Mouse (Mus musculus) heart, postnatal 14 days (tissue): ENCODE results near the gene Pkd1l2. TPM values are rescaled to one million over a fixed set of nuclear protein-coding genes. Genes with fewer than 3 reads are reported as not detected.

Experiments used
- DNase-seq, 2 experiments: peaks; one replicate each; pipeline ENCODE4 v3.0.0; 2021 to 2022
- intact Hi-C: fragments of 180-260 bp; cut with DNase I; formaldehyde crosslinking; loops from one replicate; pipeline ENCODE4 v1.15.1; 2025
- total RNA-seq, 2 experiments: library from RNA; stranded (reverse); gene quantifications; 2 replicates each; pipeline ENCODE4 v1.2.3; 2021

The Pkd1l2 gene
- total RNA-seq, 2 experiments from 2014 or later, result not detected

DNA sequence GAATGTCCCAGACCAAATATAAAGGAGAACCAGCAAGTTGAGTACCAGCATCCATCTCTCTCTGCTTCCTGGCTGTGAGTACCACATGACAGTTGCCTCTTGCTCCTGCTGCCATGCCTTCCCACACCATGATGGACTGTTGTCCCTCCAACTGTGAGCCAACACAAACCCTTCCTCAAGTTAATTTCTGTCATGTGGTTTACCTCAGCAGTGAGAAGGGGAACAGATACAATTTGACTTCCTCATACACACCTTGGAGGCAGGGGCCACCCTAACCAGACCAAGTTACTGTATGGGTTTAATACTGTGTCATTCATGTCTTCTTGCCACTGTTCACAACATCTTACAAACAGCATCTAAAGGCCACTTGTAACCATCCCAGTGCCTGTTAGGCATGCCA is 4.8 kb upstream of the Pkd1l2 start:
- DNase-seq, result no peak
- intact Hi-C loops, result no loop called here

DNA sequence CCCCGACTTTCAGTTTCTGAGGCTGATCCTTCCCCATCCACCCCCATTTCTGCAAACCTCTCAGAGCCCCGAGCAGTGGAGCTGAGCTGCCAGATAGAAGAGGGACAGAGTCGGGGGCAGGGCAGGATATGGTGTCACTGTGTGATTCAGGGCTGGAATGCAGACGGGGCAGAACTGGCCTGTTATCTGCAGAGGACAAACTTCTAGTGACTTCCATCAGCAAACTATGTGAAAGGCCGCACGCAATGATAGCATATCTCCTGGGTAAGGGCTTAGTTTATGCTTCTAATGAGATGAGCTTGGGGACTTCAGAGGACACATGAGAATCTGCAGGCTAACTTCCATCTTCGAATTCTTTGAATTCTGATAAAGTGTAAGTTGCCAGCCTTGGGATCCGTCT is 3.3 kb upstream of the Pkd1l2 start:
- peak in 1 of 2 experiments; percentile 32 for DNase-seq

DNA sequence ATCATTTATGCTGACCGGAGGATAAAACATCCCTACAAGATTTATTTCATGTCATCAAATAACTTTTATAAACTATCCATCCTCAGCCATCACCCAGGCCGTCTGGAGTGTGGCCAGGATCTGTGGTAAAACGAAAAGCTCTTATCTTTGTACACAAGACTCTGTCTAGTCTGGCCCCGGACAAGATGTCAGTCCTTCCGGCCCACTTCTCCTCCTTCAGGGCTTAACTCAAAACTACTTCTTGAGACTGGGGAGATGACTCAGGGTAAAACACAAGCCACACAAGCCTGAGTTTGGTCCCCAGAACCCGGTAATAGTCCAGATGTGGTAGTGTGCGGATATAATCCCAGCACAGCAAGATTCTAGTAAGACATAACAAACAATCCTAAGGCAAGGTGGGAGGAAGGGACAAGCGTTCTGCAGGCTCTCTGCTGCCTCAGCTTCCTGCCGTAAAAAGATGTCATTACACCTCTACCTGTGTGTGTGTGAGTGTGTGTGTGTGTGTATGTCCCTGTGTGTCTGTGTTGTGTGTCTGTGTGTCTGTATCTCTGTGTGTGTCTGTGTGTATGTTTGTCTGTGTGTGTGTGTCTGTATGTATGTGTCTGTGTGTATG is 804 bp upstream of the Pkd1l2 start:
- intact Hi-C loops, result no loop called here
- DNase-seq, result no peak

More for the DNA sequence above, 3.3 kb upstream of the Pkd1l2 start:
- intact Hi-C loops, result no loop called here

DNA sequence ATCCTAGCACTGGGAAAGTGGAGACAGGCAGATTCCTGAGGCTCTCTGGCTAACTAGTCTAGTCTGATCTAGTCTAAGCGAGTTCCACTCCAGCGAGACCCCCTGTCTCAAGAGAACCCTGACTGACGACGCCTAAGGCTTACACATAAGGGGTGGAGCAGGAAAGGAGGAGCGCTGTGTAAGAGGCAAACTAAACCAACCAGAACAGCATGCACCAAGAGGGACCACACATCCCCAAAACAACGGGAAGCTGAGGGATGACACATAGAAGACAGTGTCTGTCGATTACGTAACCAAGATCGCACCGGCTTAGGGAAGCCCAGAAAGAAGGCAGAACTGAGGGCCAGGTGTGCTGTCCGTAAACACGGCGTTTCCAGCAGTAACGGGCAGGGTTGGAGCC is 2.6 kb downstream of the Pkd1l2 start:
- no peak for DNase-seq
- intact Hi-C loops, result no loop called here

DNA sequence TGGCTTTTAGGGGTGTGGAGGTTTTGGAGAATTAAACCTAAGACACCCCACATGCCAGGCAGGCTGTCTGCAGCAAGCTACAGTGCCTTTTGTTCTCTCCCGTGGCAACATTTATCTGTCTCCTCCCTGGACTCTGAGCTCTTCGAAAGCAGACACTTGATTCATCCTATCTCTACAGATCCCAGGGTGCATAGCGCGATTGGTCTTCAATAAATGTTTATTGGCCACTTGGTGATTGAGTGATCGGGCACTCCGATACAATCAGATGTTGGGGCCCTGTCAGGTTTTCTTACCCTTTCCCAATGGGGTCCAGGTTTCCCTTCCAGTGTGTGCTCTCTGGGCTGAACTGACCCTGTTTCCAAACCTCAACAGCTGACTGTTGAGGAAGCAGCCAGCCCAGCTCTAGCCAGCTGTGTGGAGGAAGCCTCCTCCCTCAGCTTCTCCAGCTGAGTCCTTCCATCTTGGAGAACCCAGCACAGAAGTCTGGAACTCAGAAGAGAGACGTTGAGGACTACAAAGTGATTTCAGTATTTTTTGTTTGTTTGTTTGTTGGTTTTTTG is 3.8 kb downstream of the Pkd1l2 start:
- intact Hi-C loops, result no loop called here
- peak in 1 of 2 experiments; percentile 19 for DNase-seq

DNA sequence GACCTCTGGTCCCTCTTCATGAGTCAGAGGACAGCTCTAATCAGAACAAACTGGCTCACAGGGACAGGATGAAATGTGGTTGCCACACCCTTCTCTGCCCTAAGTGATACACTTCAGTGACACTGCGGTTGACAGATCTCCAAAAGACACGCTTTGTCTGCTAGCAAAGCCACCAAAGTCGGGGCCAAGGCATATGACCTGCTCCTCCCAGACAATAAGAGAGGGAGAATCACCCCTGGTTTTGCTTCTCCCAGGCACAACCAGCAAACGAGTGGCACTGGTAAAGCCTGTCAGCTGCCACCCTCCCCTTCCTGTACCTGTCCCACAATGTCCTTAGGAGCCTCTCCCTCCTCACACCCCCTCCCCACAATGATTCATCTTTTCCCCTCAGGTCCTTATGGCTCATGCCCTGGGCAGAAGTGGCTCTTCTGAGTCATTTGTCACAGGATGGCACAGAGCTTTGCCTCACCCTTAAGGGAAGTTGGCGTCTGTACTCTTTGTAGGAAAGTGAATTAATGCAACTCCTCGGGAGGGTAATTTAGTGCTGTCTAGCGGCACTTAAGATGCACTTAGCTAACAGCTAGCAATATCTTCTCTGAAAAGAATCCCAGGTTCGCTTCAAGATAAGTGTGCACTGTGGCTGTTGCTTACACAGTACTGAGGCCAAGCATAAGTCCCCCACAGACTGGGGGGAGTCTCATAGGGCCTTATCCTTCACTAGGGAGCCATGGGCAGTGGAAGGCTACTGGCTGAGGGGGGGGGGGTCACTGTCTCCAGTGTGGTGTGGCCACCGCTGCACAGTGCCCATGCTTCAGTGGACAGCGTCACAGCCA is 7.7 kb downstream of the Pkd1l2 start:
- intact Hi-C loops, result no loop called here
- no peak for DNase-seq

DNA sequence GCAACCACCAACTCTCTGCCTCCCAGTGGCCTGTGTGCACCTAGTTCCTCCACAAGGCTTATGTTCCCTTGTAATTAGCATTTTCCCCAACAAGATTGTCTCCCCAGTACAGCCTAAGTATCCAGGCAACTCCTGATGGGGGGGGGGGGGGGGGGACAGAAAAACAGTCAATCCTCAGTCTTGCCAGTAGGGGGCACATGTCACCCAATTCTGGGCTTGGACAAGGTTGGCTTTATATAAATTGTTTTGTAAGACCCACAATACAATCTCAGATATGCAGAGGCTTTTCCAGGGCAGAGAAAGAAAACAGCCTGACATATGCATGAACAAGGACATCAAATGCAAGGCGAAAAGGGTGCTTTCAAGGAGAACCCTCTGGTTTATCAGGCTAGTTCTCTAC is 12.5 kb downstream of the Pkd1l2 start:
- peak in 1 of 2 experiments; percentile 26 for DNase-seq
- intact Hi-C loops, result no loop called here

DNA sequence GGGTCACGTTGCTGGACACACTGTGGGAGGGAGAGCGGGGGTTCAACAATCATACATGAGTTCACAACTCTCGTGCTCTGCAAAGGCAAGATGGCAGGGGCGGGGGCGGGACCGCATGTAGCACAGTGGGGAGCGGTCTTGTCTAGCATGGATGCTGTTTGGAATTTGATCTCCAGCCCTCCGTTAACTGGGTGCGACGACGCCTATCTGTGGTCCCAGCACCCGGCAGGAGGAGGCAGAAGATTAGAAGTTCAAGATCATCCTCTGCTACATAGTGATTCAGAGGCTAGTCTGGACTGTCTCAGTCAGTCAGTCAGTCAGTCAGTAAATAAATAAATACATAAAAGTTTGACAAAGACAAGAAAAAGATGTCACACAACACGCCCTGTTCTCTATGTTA is 14.0 kb downstream of the Pkd1l2 start:
- intact Hi-C loops, result no loop called here
- no peak for DNase-seq

DNA sequence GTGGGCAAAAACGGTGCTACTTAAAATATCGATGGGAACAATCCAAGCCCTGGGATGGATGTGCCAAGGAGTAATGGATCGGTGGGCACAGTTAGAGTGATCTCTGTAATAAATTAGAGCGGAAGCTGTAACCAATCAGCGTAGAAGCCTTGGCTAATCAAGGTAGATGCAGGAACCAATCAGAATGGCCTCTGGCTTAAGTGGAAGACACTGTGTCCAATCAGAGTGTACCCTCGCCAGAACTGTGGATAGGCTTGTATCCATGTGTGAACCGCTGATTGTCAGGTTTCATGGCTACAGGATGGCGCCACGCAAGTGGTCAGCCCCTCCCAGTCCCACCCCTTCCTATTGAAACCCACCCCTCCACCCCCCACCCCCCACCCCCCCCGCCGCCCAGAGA is 14.9 kb downstream of the Pkd1l2 start:
- no peak for DNase-seq
- intact Hi-C loops, result no loop called here

DNA sequence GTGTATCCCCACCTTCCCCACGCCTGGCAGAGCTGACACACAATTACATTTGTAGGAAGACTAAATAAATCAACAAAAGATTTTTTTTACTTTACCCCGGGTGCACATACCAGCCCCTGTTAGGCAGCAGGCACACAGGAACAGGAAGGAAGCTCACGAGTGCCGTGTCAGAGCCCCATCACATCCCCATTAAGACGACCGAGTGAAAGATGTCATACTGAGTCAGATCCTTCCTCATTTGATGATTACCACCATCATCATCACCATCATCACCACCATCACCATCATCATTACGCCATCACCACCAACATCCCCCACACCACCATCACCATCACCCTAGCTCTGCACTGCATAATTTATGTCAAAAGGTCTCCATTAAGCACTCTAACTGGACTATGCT is 15.3 kb downstream of the Pkd1l2 start:
- DNase-seq, result no peak
- intact Hi-C loops, result no loop called here

DNA sequence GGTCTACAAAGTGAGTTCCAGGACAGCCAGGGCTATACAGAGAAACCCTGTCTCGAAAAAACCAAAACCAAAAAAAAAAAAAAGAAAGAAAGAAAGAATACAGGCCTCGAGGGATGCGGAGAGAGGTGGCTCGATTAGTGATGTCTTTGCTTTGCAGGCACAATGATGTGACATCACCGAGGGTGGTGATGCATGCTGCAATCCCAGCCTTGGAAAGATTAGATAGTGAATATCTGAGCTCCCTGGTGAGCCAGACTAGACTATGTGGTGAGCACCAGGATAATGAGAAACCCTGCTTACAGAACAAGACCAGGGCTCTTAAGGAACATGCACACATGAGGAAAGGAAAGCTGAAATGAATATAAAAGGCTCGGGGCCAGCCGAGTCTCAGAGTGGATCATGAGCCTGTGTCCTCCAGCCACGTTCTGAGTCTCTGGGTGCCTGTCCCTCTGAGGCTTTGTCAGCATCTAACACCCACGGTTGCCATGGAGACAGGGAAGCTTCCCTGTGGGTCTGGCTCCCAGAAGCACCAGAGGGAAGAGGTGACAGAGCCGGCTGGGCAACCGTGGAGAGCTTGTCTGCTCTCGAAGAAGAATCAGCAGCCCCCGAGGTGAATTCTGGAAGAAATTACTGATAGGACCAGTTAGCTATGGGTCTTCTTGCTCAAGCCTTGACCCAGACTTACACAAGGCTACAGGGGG is 20.9 kb downstream of the Pkd1l2 start:
- no peak for DNase-seq
- intact Hi-C loops, result no loop called here

DNA sequence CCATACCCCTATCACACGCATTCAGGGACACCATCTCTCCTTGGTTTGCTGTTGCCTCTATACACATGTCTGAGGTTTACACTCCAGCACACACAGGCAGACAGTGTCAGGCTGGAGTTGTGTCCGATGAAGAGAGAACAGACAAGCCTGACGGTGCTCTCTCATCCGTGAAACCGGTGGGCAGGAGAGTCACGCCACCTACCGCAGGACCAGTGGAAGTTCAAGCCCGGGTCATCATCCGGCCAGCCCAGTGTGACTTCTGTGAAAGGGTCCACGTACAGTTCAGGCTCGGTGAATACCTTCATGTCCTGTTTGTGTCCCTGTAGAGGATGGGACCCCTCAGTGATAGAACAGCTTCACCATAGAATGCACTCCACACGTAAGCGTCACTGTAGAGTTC is 21.9 kb downstream of the Pkd1l2 start:
- DNase-seq, result no peak
- intact Hi-C loops, result no loop called here

DNA sequence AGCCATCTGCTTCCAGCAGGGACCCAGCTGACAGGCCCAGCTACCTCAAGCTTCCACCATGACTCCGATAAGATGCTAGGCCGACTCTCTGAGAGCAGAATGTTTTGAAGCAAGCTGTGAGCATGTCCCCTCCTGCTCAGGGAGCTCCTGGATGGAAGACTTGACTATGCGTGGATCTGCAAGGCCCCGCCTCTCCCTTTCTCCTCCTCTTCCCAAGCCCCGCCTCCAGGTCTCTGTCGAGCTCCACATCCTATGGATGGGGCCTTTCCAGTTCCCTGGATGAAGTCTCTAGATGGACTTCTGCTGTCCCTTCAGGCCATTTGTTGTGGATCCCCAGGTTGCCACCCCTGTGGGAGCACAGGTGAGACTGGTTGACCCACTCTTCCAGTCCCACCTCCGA is 23.2 kb downstream of the Pkd1l2 start:
- no peak for DNase-seq
- intact Hi-C loops, result no loop called here

DNA sequence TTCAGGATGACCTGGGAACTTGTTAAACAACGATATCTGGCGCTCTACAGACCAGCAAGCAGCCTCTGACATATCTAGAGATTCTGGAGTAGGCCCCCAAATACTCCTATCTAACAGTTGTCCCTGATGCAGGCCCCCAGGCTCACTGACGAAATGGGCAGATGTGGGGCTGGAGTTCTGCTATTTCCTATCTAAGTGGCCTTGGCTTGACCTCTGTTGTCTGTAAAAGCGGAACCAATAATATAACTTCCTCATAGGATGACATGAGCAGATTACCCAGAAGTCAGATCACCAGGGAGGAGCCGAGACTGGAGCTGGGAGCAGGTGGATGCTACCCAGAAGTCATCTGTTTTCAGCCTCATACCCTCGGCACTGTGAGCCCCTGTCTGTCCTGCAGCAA is 27.2 kb downstream of the Pkd1l2 start:
- DNase-seq, result no peak
- intact Hi-C loops, result no loop called here

DNA sequence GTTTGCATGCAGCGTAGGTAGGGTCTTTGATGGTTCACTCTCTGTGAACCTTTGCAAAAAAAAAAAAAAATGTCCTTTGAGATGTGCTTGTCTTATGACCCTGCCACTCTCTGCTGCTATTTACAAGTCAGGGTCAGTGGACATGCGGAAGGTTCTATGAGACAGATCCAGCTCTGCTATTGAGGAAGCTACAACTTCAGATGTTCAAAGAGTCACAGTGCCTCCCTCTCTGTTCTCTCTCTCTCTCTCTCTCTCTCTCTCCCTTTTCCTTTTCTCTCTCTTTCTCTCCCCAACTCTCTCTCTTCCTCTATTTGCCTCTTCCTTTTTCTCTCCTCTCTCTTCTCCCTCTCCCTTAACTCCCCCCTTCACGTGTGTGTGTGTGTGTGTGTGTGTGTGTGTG is 28.1 kb downstream of the Pkd1l2 start:
- intact Hi-C loops, result no loop called here

DNA sequence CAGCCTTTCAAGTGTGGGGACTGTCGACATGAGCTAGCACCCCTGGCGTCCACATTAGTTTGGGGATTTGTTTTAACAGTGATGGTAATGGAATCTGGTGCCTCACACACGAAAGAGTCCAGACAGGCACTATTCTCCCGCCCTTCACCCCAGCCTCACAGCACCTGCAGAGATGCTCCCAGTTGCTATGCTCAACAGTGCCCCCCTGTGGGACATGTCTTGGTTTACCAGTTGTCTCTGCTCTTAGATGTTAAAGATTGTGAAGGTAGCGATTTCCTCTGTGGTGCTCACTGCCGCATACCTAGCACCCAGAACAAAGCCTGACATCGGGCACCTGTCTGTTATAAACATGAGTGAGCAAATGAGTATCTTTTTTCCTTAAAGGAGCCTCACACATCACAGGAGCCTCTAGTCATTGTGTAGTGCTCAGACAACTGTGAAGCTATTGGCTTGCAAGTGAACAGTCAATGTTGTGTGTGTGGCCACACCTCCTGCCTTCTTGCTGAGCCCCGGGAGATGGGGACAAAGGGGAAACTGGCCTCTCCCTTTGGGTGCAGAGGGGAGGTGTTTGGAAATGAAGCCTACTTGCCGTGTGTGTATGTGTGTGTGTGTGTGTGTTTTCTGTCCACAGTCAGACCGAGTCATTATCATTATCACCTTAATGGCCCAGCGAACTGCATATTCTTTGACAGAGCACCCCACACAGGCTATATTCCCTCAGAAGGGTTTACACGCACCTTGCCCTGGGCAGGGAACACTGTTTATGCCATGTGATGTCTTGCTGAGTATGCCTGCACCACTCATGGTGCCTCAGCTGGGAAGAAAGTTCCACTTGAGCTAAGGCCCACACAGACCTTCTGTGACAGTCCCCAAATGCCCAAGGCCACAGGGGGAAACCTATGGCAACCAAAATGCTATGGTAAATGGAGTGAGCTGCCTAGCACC is 28.8 kb downstream of the Pkd1l2 start:
- intact Hi-C loops, result no loop called here
- DNase-seq, result no peak

More for the DNA sequence above, 28.1 kb downstream of the Pkd1l2 start:
- DNase-seq, result no peak

DNA sequence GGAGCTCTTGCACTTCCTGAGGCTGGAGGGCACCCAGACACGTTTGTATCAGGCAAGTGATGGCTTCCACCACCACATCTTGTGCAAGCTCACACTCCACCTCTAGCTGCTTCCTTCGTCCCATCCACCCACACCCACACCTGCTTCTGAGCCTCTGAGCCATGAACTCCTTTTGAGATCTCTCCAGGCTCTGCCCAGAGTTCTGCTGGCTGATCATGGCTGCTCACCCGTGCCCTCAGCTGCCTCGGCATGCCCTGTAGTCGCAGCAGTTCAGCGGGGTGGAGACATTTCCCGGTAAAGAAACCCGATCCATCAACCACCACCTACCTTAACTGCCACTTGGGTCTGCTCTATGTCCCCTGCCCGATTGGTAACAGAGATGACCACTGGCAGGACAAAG is 30.9 kb downstream of the Pkd1l2 start:
- intact Hi-C loops, result no loop called here
- no peak for DNase-seq

DNA sequence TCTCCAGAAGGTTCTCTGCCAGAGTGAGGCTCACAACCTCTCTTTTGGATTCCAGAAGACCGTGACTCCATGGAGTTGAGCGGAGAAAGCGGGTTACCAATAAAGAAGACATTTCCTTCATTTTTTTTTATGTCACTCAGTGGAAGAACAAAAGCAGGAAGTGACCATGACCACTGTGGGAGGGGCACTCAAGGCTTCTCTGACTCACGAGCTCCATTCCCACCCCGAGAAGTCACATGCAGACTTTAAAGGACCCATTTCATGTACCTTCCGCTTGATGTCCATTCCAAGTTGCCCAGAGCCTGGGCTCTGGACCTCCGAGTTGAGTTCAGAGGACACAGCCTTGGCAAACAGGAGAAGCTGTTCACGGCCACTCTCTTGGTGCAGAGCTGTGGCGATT is 31.5 kb downstream of the Pkd1l2 start:
- DNase-seq, result no peak
- intact Hi-C loops, result no loop called here

DNA sequence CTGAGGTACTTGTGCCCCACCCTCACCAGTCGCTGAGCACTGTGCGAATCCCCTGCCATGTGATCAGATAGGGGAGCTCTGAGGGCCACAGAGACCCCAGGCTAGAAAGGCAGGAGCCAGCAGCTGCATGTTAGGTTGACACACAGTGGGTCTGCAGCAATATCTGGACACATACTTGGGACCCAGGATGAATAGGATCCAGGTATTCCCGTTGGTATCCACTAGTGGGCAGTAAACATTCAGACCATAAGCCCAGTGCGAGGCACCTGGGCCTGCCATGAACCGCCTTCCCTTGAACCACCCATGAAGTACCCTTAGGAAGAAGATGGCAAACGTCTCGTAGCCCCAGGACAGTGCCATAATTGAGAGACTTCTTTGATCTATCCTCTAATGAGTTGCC is 32.8 kb downstream of the Pkd1l2 start:
- DNase-seq, result no peak
- intact Hi-C loops, result no loop called here

DNA sequence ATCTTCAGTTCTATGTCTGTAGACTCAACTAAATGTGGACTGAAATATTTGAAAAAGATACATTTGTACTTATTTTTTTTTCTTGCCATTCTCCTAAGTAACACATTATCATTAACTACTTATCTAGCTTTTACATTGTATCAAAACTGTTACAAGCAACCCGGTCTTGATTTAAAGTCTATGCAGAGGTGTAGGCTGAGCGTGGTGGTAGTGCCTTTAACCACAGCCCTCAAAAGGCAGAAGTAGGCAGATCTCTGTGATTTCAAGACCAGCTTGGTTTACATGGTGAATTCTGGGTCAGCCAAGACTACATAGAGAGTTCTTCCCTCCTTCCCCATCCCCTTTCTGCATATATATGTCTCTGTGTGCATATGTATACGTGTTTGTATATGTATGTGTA is 38.7 kb downstream of the Pkd1l2 start:
- intact Hi-C loops, result no loop called here
- no peak for DNase-seq
